Mouse (Mus musculus): Measurements from ENCODE around the gene Gm45808. TPM values are rescaled to one million over a fixed set of nuclear protein-coding genes. Genes with fewer than 3 reads are reported as not detected.

The Gm45808 gene
- polyA plus RNA-seq, 1 experiment = not detected

GRCm38 (mm10) chr7:45524841-45525621 is 38.4 kb upstream of the Gm45808 start:
- Histone ChIP-seq H3K36me3 (ENCODE audit: control insufficient read depth, insufficient read depth, low read length) (peaks cover 7% of the 10 kb centered on the region; the same call in 1 of the 2 replicates), H3K27ac (ENCODE audit: insufficient read depth, low read depth, low read length) (peak overlapping the region; percentile 95), H3K4me1 (ENCODE audit: control insufficient read depth, insufficient read depth, insufficient read length, low read length) (peaks cover 9% of the 10 kb centered on the region), H3K27me3 (ENCODE audit: control insufficient read depth, insufficient read depth, low read length) (0 out of 2 replicates have a peak, but pooled peaks cover 2% of the 10 kb centered on the region), H3K4me3 (ENCODE audit: low read depth, low read length) (peak overlapping the region; percentile 89)
- TF ChIP-seq CTCF (IDR thresholded peaks at IDR 0.05; ENCODE audit: extremely low read depth, insufficient read length, insufficient replicate concordance, low read depth, low read length) (no peak), POLR2A (IDR thresholded peaks at IDR 0.05; ENCODE audit: low read depth, low read length) (no peak)
- 30% methylated on average over 12 of the region's 12 CpGs for WGBS

GRCm38 (mm10) chr7:45523678-45524170 is 37.1 kb upstream of the Gm45808 start:
- peaks cover 7% of the 10 kb centered on the region; the same call in 1 of the 2 replicates for H3K36me3 ChIP-seq (ENCODE audit: control insufficient read depth, insufficient read depth, low read length)
- peaks cover 11% of the 10 kb centered on the region for H3K4me1 ChIP-seq (ENCODE audit: control insufficient read depth, insufficient read depth, insufficient read length, low read length)
- H3K4me3 ChIP-seq (ENCODE audit: low read depth, low read length) = peak overlapping the region; percentile 14; the same call in 1 of the 2 replicates
- TF ChIP-seq CTCF (IDR thresholded peaks at IDR 0.05; ENCODE audit: extremely low read depth, insufficient read length, insufficient replicate concordance, low read depth, low read length) = no peak
- no peak for TF ChIP-seq POLR2A (IDR thresholded peaks at IDR 0.05; ENCODE audit: low read depth, low read length)
- H3K27ac ChIP-seq (ENCODE audit: insufficient read depth, low read depth, low read length) = no peak overlapping the region
- 83% methylated on average over 13 of the region's 13 CpGs for WGBS
- H3K27me3 ChIP-seq (ENCODE audit: control insufficient read depth, insufficient read depth, low read length) = no peaks in the 10 kb centered on the region

- peaks cover 11% of the 10 kb centered on the region for H3K4me1 ChIP-seq (ENCODE audit: control insufficient read depth, insufficient read depth, insufficient read length, low read length)
- H3K27ac ChIP-seq (ENCODE audit: insufficient read depth, low read depth, low read length) = no peak overlapping the region
- WGBS = 68% methylated on average over 18 of the region's 18 CpGs
- H3K4me3 ChIP-seq (ENCODE audit: low read depth, low read length) = 0 out of 2 replicates have a peak overlapping the region, but pooled peaks have one; percentile 1
- H3K36me3 ChIP-seq (ENCODE audit: control insufficient read depth, insufficient read depth, low read length) = peaks cover 7% of the 10 kb centered on the region; the same call in 1 of the 2 replicates
- H3K27me3 ChIP-seq (ENCODE audit: control insufficient read depth, insufficient read depth, low read length) = no peaks in the 10 kb centered on the region
- TF ChIP-seq POLR2A (IDR thresholded peaks at IDR 0.05; ENCODE audit: low read depth, low read length) = no peak
- TF ChIP-seq CTCF (IDR thresholded peaks at IDR 0.05; ENCODE audit: extremely low read depth, insufficient read length, insufficient replicate concordance, low read depth, low read length) = no peak
Measured at GRCm38 (mm10) chr7:45522957-45523676, 36.5 kb upstream of the Gm45808 start.

- Histone ChIP-seq H3K27ac (ENCODE audit: insufficient read depth, low read depth, low read length) (no peak overlapping the region), H3K27me3 (ENCODE audit: control insufficient read depth, insufficient read depth, low read length) (no peaks in the 10 kb centered on the region), H3K4me3 (ENCODE audit: low read depth, low read length) (peak overlapping the region; percentile 88), H3K36me3 (ENCODE audit: control insufficient read depth, insufficient read depth, low read length) (peaks cover 7% of the 10 kb centered on the region; the same call in 1 of the 2 replicates), H3K4me1 (ENCODE audit: control insufficient read depth, insufficient read depth, insufficient read length, low read length) (peaks cover 11% of the 10 kb centered on the region)
- TF ChIP-seq CTCF (IDR thresholded peaks at IDR 0.05; ENCODE audit: extremely low read depth, insufficient read length, insufficient replicate concordance, low read depth, low read length) (no peak), POLR2A (IDR thresholded peaks at IDR 0.05; ENCODE audit: low read depth, low read length) (no peak)
- 61% methylated on average over 16 of the region's 16 CpGs for WGBS
Measured at GRCm38 (mm10) chr7:45522194-45522752, 35.7 kb upstream of the Gm45808 start.

GRCm38 (mm10) chr7:45521728-45522184 is 35.1 kb upstream of the Gm45808 start:
- H3K4me1 ChIP-seq (ENCODE audit: control insufficient read depth, insufficient read depth, insufficient read length, low read length) = peaks cover 11% of the 10 kb centered on the region
- H3K36me3 ChIP-seq (ENCODE audit: control insufficient read depth, insufficient read depth, low read length) = peaks cover 7% of the 10 kb centered on the region; the same call in 1 of the 2 replicates
- H3K27me3 ChIP-seq (ENCODE audit: control insufficient read depth, insufficient read depth, low read length) = no peaks in the 10 kb centered on the region
- peak overlapping the region; percentile 88 for H3K4me3 ChIP-seq (ENCODE audit: low read depth, low read length)
- H3K27ac ChIP-seq (ENCODE audit: insufficient read depth, low read depth, low read length) = peak overlapping the region; percentile 83
- TF ChIP-seq CTCF (IDR thresholded peaks at IDR 0.05; ENCODE audit: extremely low read depth, insufficient read length, insufficient replicate concordance, low read depth, low read length) (peak; percentile 27; the same call in 1 of the 2 replicates), POLR2A (IDR thresholded peaks at IDR 0.05; ENCODE audit: low read depth, low read length) (no peak; the same call in 1 of the 2 replicates)
- WGBS = 1% methylated on average over 28 of the region's 28 CpGs

- Histone ChIP-seq H3K27ac (ENCODE audit: insufficient read depth, low read depth, low read length) (no peak overlapping the region), H3K36me3 (ENCODE audit: control insufficient read depth, insufficient read depth, low read length) (peaks cover 7% of the 10 kb centered on the region; the same call in 1 of the 2 replicates), H3K27me3 (ENCODE audit: control insufficient read depth, insufficient read depth, low read length) (no peaks in the 10 kb centered on the region), H3K4me3 (ENCODE audit: low read depth, low read length) (no peak overlapping the region), H3K4me1 (ENCODE audit: control insufficient read depth, insufficient read depth, insufficient read length, low read length) (peaks cover 11% of the 10 kb centered on the region)
- no peak for TF ChIP-seq POLR2A (IDR thresholded peaks at IDR 0.05; ENCODE audit: low read depth, low read length)
- TF ChIP-seq CTCF (IDR thresholded peaks at IDR 0.05; ENCODE audit: extremely low read depth, insufficient read length, insufficient replicate concordance, low read depth, low read length) = no peak
- WGBS = 93% methylated on average over 7 of the region's 7 CpGs
Measured at GRCm38 (mm10) chr7:45520605-45521004, 34.0 kb upstream of the Gm45808 start.
